Mouse (Mus musculus) stomach, postnatal 0 days (tissue): ENCODE data around the gene Satb2.

ENCODE experiments used
- CTCF ChIP-seq: IDR thresholded peaks from 2 replicates; pipeline ENCODE4 v1.5.1; 2016; ENCODE audit warnings: antibody characterized with exemption, low read depth, mild to moderate bottlenecking, moderate library complexity
- EP300 ChIP-seq: optimal IDR thresholded peaks from 2 replicates; pipeline ENCODE3; 2016; ENCODE audit warnings: antibody characterized with exemption

GRCm38 (mm10) chr1:56955739-56956085 is 22.7 kb downstream of the Satb2 start:
- TF ChIP-seq CTCF (no peak), EP300 (no peak)
